Mouse (Mus musculus) c-Kit-positive CD71-positive TER-119-positive erythroid progenitor cells, embryonic 14.5 days (primary cell): ENCODE results near the gene Zfp874a.
"Not testable (repeated sequence)": the region's sequence is repeated elsewhere in the genome, so short reads cannot be mapped to it uniquely, and the experiment has no call there.

Experiments
- DNase-seq: peaks from one replicate; pipeline ENCODE4 v3.0.0-alpha.2; 2013; ENCODE audit warnings: low spot score

The Zfp874a gene

GRCm38 (mm10) chr13:67376255-67376654 lies 75.2 kb downstream of the Zfp874a start:
- DNase-seq = not testable (repeated sequence)

DNA sequence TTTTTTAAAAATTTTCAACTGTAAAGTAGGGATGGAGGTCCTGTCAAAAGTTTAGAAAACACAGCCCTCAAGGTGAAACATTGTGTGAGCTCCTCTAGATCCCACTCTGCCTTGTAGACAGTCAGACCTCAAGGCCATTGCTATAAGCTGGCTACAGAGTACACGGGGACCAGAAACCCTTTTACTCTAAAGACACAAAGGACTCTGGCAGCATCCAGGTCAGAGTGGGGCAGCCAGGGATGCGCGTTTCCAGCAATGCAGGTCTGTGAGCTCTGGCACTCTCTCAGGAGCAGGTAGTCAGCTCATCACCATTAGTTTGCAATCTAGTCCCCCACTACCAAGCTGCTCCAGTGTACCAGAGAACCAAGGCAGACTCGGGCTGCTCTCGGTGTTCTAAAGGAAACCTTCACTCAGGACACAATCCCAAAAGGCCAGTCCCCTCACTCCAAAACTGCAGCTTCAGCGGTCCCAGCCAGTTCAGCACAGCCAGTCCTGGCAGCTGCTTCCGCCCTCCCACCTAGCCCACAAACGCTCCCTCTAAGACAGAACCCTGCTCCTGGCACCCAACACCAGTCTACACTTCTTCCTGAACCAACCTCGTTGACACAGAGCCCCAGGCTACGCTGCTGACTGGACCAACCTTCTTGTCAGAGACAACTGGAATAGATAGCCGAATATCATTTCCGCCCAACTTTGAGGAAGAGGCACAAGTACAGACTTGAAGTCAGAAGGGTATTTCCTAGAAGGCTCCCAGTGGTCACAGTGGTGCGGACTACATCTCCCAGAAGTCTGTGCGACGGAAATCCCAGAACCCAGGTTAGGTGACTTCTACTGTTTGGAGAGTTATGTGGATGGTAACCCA lies 76.1 kb downstream of the Zfp874a start, which contains the start of the genes Gm28041 and Zfp456:
Gene Gm28041 (minus strand): TSS at position 684 of the 862 bp plus-strand sequence.
Gene Zfp456 (minus strand): TSS at position 761 of the 862 bp plus-strand sequence.
- peak; percentile 79 for DNase-seq
